Mouse (Mus musculus) CD4-positive, CD25-positive, alpha-beta regulatory T cell, adult 4 months (primary cell): ENCODE data around the gene Ccdc81. TPM values are rescaled to one million over a fixed set of nuclear protein-coding genes. Genes with fewer than 3 reads are reported as not detected.

ENCODE experiments used
- ATAC-seq: one replicate; pipeline ENCODE4 v1.8.0; 2017
- polyA plus RNA-seq, 2 experiments: library from polyadenylated mRNA; unstranded; fragments of 100-300 nt; shearing (Covaris generic); gene quantifications; one replicate each; pipeline ENCODE4 v1.2.1; 2017

The Ccdc81 gene
- polyA plus RNA-seq, 2 experiments from 2014 or later: not detected

DNA sequence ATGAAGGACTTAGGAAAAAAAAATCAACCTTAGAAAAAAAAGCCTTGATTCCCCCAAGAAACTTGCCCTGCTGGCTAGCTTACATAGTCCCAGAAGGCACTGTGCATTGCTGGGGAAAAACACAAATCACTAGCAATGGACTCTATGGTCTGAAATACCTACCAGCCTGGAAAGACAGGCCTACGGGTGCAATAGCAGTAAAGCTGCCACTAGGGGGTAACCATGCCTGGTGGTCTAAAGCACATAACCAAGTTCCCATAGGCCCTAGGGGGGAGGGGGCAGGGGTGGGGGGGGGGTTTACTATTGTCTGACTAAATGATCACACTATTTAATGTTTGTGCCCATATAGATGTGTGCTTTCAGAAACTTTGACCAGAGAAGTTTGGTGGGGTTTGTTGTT, 38.7 kb downstream of the Ccdc81 start:
- ATAC-seq: no peak

DNA sequence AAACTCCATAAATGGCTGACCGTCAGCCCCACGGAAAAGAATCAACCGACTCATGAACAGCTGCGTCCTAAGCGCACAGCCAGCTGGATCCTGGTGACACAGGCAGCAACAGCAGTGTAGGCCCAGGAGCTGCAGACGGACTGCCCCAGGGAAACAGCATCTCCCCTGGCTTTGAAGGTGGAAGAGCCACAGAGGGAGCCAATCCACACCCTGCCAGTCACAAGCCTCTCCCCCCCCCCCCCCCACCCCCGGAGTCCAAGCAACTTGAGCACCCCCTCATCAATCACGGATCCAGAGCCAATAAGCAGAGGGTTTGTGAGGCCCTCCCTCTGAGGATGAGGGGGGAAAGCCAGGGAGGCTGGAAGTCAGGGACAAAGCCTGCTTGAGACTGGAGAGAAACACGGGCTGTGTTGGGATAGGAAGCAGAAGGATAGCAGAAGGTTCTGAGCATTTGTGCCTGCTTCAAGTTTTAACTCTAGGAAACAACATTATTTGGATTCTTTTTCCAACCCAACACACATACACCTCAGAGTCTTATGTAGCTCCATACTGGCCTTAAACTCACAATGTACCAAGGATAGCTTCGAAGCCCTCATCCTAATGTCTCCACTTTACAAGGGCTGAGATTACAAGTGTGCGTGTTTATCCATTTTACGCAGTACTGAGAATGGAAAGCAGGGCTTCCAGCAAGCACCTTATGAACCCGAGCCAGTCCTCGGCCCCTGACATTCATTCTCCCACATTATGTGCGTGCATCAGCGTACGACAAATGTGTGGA, 46.8 kb downstream of the Ccdc81 start:
- ATAC-seq: no peak

- ATAC-seq: no peak
Measured at GRCm38 (mm10) chr7:89855196-89855595, 48.2 kb downstream of the Ccdc81 start.

DNA sequence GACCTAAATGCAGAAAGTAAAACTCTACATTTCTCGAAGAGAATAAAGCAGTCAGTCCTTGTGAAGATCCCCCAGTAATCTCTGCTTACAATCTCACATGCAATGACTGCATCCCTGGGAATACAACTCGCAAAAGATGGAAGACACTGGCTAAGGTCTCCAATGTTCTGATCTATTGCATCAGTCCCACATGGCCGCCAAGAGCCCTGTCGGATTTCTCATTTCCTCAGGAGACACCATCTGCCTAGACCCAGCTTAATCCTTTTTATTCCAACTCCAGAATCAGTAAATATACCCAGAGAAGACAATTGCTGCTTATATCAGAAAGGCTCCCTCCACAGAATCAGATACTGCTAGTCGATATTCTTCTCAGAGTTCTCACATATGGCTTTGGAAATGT, 50.3 kb downstream of the Ccdc81 start:
- ATAC-seq: no peak

GRCm38 (mm10) chr7:89852158-89853095, 51.0 kb downstream of the Ccdc81 start:
- no peak for ATAC-seq

DNA sequence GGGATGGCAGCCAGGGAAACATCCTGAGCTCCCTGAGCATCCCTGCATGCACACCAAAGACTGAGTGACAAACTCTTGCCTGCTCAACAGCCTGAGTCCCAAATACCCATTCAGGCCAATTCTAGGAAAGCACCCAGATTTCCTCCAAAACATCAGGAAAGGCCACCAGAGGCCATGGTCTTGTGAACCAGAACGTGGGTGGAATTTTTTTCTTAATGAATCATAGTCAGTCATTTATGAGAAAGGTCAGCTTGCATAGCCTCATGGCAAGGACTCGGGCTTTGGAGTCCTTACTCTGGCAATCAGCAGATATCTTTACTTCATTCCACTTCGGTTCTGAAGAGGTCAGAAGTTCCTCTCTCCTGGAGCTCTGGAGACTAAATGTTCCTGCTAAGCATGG, 52.9 kb downstream of the Ccdc81 start:
- ATAC-seq: no peak

DNA sequence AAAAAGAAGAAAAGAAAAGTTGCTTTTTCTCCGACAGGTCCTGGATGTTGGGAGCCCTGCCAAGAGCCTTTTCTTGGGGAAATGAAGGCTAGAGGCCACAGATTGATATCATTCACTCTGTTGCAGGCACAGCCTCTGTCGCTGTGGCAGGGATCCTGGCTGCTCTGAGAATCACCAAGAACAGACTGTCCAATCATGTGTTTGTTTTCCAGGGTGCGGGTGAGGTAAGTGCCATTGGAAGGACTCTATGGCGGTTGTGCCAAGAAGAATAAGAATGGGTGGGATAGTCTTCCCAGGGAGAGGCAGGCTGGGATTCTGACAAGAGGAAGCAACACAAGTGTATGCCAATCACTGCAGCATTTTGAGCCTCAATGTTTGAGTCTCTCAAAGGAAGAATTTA, 57.8 kb downstream of the Ccdc81 start:
- no peak for ATAC-seq

DNA sequence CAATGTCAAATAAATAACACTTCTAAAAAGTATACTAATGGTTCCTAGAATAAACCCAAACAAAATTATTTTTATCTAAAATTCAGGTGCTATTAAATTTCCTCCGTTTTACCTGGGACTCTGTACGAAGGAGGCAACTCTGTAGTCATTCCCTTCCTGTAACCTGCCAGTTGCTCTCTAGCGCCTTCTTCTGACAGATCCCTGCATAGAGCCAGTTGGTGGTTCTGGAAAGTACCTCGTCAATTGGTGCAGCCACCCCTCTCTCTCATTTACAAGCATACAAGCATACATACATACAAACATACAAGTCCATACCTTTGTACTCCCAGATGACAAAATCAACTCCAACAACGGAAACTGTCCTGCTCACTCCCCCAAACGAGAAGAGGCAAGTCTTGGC, 59.9 kb downstream of the Ccdc81 start:
- ATAC-seq: peak; percentile 82

DNA sequence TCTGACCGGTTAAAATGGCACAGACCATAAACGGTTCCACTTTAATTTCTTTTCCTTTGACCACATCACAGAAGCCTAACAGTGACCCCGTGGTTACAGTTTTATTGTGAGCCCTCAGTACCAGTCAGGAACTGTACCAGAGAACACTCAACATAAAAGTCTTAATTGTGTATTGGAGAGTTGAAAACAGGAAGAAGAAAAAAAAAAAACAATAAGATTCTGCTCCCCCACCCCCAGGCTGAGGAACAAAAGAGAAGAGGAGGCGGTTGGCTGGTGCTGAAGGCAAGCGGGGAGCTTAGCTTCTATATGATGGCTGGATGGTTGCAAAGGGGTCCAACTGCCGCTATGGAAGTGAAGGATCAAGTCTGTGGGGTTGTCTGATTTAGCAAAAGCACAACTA, 60.3 kb downstream of the Ccdc81 start:
- peak; percentile 21 for ATAC-seq

DNA sequence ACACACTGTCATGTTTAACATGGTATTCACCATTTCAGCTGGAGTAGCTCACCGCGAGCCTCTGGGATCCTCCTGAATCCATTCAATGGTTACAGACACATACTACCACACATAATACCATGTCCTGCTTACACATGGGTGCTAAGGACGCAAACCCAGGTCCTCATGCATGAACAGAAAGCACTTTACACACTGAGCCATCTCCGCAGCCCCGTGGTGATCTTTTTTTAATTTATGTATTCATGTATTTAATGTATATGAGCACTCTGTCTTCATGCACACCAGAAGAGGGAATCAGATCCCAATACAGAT, 61.1 kb downstream of the Ccdc81 start:
- ATAC-seq: no peak

DNA sequence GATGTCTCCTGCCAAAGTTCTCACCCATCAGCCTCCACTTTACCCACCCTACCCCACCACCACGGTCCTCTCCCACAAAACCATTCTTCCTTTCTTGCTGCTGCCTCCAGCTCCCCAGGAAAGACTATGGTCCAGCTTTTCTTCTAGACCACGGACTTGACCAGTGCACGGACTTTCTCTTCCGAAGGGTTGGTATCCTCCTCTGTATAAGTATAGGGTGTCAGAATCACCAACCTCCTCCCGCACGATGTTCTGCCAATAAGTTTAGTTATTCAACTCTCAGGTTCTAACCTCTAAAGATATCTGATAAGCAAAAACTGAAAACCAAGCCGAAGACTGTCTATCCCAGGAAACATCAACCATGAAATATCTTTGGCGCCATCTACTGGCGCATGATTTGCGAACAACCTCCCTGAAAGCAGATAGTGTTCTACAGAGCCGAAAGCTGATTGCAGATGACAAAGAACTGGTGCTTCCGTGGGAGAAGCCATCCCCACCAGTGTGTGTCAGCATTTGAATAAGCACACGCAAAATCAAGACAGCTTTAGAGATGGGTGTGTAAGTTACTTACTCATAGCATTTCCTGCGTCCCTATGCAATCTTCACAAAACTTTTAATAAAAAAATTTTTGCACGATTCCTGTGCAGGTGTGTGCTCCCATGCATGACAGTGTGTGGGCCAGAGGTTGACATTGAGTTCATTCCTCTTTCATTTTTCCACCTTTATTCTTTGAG, 61.6 kb downstream of the Ccdc81 start:
- ATAC-seq: peak; percentile 67

GRCm38 (mm10) chr7:89839721-89840120, 63.7 kb downstream of the Ccdc81 start:
- no peak for ATAC-seq

- no peak for ATAC-seq
Measured at GRCm38 (mm10) chr7:89837841-89838240, 65.6 kb downstream of the Ccdc81 start.

GRCm38 (mm10) chr7:89836676-89837075, 66.8 kb downstream of the Ccdc81 start:
- no peak for ATAC-seq

- no peak for ATAC-seq
Measured at GRCm38 (mm10) chr7:89835566-89835965, 67.9 kb downstream of the Ccdc81 start.

- ATAC-seq: no peak
Measured at GRCm38 (mm10) chr7:89833521-89833920, 69.9 kb downstream of the Ccdc81 start.

DNA sequence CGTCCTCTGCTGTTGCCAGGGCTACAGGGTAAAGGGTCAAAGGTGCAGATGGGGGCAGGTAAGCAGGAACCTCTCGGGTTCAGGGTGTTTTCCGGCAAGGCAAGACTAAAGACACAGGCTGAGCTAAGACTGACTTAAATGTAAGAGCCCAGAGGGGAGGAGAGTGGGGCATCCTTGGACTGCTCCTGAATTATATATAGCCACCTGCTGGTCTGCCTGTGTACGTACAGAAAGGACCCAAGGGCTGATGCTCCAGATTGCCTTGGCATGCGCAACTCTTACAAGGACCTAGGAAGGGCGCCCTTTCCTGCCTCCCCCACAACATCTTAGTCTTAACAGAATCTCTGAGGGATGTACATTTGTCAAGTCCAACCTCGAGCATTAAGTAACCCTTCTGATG, 74.2 kb downstream of the Ccdc81 start:
- ATAC-seq: no peak

- ATAC-seq: no peak
Measured at GRCm38 (mm10) chr7:89828436-89829065, 74.9 kb downstream of the Ccdc81 start.
